Mouse (Mus musculus): ENCODE measurements around the gene Cers6.

Cers6 gene

GRCm38 (mm10) chr2:68916299-68916698, 55.1 kb downstream of the Cers6 start:
- no peak for DNase-seq (ENCODE audit: low spot score in 2 of 2)

GRCm38 (mm10) chr2:68917010-68917409, 55.8 kb downstream of the Cers6 start:
- no peak for DNase-seq (ENCODE audit: low spot score in 2 of 2)

GRCm38 (mm10) chr2:68917524-68917923, 56.3 kb downstream of the Cers6 start:
- no peak for DNase-seq (ENCODE audit: low spot score in 2 of 2)

GRCm38 (mm10) chr2:68924344-68924743, 63.1 kb downstream of the Cers6 start:
- DNase-seq (ENCODE audit: low spot score in 2 of 2), result no peak

GRCm38 (mm10) chr2:68925542-68925941, 64.3 kb downstream of the Cers6 start:
- no peak for DNase-seq (ENCODE audit: low spot score in 2 of 2)

- DNase-seq (ENCODE audit: low spot score in 2 of 2), result no peak
Observed at GRCm38 (mm10) chr2:68926913-68927790, 65.9 kb downstream of the Cers6 start.

- DNase-seq (ENCODE audit: low spot score in 2 of 2), result no peak
Observed at GRCm38 (mm10) chr2:68932240-68932639, 71.0 kb downstream of the Cers6 start.

GRCm38 (mm10) chr2:68932656-68933055, 71.4 kb downstream of the Cers6 start:
- DNase-seq (ENCODE audit: low spot score in 2 of 2), result no peak

GRCm38 (mm10) chr2:68934651-68935050, 73.4 kb downstream of the Cers6 start:
- DNase-seq (ENCODE audit: low spot score in 2 of 2), result no peak

- DNase-seq (ENCODE audit: low spot score in 2 of 2), result no peak
Observed at GRCm38 (mm10) chr2:68935721-68936294, 74.6 kb downstream of the Cers6 start.

GRCm38 (mm10) chr2:68936773-68937172, 75.5 kb downstream of the Cers6 start:
- no peak for DNase-seq (ENCODE audit: low spot score in 2 of 2)

GRCm38 (mm10) chr2:68937833-68938232, 76.6 kb downstream of the Cers6 start:
- no peak for DNase-seq (ENCODE audit: low spot score in 2 of 2)

GRCm38 (mm10) chr2:68944898-68945297, 83.7 kb downstream of the Cers6 start:
- DNase-seq (ENCODE audit: low spot score in 2 of 2), result no peak

- no peak for DNase-seq (ENCODE audit: low spot score in 2 of 2)
Observed at GRCm38 (mm10) chr2:68945976-68946375, 84.7 kb downstream of the Cers6 start.

GRCm38 (mm10) chr2:68946819-68947218, 85.6 kb downstream of the Cers6 start:
- DNase-seq (ENCODE audit: low spot score in 2 of 2), result no peak

GRCm38 (mm10) chr2:68949137-68949536, 87.9 kb downstream of the Cers6 start:
- no peak for DNase-seq (ENCODE audit: low spot score in 2 of 2)

- no peak for DNase-seq (ENCODE audit: low spot score in 2 of 2)
Observed at GRCm38 (mm10) chr2:68949728-68950127, 88.5 kb downstream of the Cers6 start.

- DNase-seq (ENCODE audit: low spot score in 2 of 2), result no peak
Observed at GRCm38 (mm10) chr2:68951706-68952105, 90.5 kb downstream of the Cers6 start.

- no peak for DNase-seq (ENCODE audit: low spot score in 2 of 2)
Observed at GRCm38 (mm10) chr2:68953688-68954087, 92.4 kb downstream of the Cers6 start.

- no peak for DNase-seq (ENCODE audit: low spot score in 2 of 2)
Observed at GRCm38 (mm10) chr2:68955496-68955895, 94.3 kb downstream of the Cers6 start.

- DNase-seq (ENCODE audit: low spot score in 2 of 2), result no peak
Observed at GRCm38 (mm10) chr2:68956146-68956545, 94.9 kb downstream of the Cers6 start.

GRCm38 (mm10) chr2:68957831-68958230, 96.6 kb downstream of the Cers6 start:
- DNase-seq (ENCODE audit: low spot score in 2 of 2), result no peak

- DNase-seq (ENCODE audit: low spot score in 2 of 2), result no peak
Observed at GRCm38 (mm10) chr2:68959573-68959972, 98.3 kb downstream of the Cers6 start.
